8 mouse cellular contexts compared by ENCODE assay signal in the genomic region with DNA sequence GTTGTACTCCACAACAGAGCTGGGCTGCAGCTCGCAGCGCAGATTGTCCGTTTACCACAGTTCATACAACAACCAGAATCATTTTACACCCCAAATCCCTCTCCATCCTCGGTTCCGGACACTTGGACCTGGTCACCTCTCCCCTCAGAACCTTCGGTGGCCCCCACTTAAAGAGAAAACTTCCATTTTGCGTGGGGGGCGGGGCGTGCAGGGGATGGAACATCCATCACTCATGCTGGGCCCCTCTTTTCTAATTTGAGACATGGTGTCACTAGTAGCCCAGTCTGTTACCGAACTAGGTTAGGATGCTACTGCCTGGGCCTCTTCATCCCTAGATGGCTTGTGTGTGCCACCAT. TPM values are rescaled to one million over a fixed set of nuclear protein-coding genes. Genes with fewer than 3 reads are reported as not detected.
DNase-seq lines count a peak whose midpoint lies in the region; ATAC-seq and TF ChIP-seq lines count a peak whose summit lies in the region.

No protein-coding gene starts in this region.

- no peaks in the 10 kb centered on the region for H3K9me3 ChIP-seq in neural tube, embryonic 11.5 days (ENCODE audit: control insufficient read depth, low read length)
- H3K9me3 ChIP-seq in hindbrain, embryonic 12.5 days (replicated peaks) = no peaks in the 10 kb centered on the region
- no peaks in the 10 kb centered on the region for H3K9me3 ChIP-seq in lung, postnatal 0 days (ENCODE audit: low read length)

- no peaks in the 10 kb centered on the region for H3K36me3 ChIP-seq in neural tube, embryonic 11.5 days (ENCODE audit: control insufficient read depth, insufficient read depth, low read length)
- H3K36me3 ChIP-seq in hindbrain, embryonic 12.5 days = no peaks in the 10 kb centered on the region
- no peaks in the 10 kb centered on the region for H3K36me3 ChIP-seq in lung, postnatal 0 days (ENCODE audit: insufficient read depth, low read length)

- H3K27ac ChIP-seq in neural tube, embryonic 11.5 days (ENCODE audit: low read depth, low read length) = peak overlapping the region; percentile 14
- H3K27ac ChIP-seq in hindbrain, embryonic 12.5 days = peak overlapping the region; percentile 92
- H3K27ac ChIP-seq in lung, postnatal 0 days (ENCODE audit: low read length) = peak overlapping the region; percentile 72

- 23% methylated on average over 10 of the region's 10 CpGs for WGBS in neural tube, embryonic 11.5 days
- WGBS in hindbrain, embryonic 12.5 days = 22% methylated on average over 10 of the region's 10 CpGs
- WGBS in lung, postnatal 0 days = 13% methylated on average over 10 of the region's 10 CpGs

- peak; percentile 70 for DNase-seq in cerebellum, adult 8-10 months
- no peak for DNase-seq in cerebellum, adult 9-10 months
- no peak for DNase-seq in neural tube, embryonic 11.5 days (ENCODE audit: low spot score)
- DNase-seq in neural tube, embryonic 10.5 days (ENCODE audit: extremely low spot score, low spot score) = no peak
- no peak for DNase-seq in lung, postnatal 0 days (ENCODE audit: low spot score)
- no peak for DNase-seq in MN1 (ENCODE audit: low spot score)

- no peak for TF ChIP-seq EP300 in lung, postnatal 0 days (IDR thresholded peaks at IDR 0.05)

- H3K4me3 ChIP-seq in neural tube, embryonic 11.5 days (ENCODE audit: low read depth, low read length) = peak overlapping the region; percentile 13
- peak overlapping the region; percentile 37 for H3K4me3 ChIP-seq in hindbrain, embryonic 12.5 days
- H3K4me3 ChIP-seq in lung, postnatal 0 days (ENCODE audit: low read depth, low read length) = peak overlapping the region; percentile 21

- 0 out of 2 replicates have a peak, but pooled peaks have one; percentile 11 for ATAC-seq in neural tube, embryonic 11.5 days (ENCODE audit: insufficient read depth, low FRiP score, low TSS enrichment)
- ATAC-seq in hindbrain, embryonic 12.5 days (ENCODE audit: low FRiP score) = peak; percentile 32
- ATAC-seq in lung, postnatal 0 days = no peak
- no peak for ATAC-seq in megakaryocyte-erythroid progenitor cell, adult 5-6 weeks (replicated peaks; ENCODE audit: low FRiP score, low TSS enrichment, poor library complexity, severe bottlenecking)

- H3K27me3 ChIP-seq in neural tube, embryonic 11.5 days (ENCODE audit: control insufficient read depth, insufficient read depth, low read length) = 0 out of 2 replicates have a peak, but pooled peaks cover 2% of the 10 kb centered on the region
- no peaks in the 10 kb centered on the region for H3K27me3 ChIP-seq in hindbrain, embryonic 12.5 days
- H3K27me3 ChIP-seq in lung, postnatal 0 days (replicated peaks; ENCODE audit: insufficient read depth, low read length) = no peaks in the 10 kb centered on the region

- H3K4me2 ChIP-seq in neural tube, embryonic 11.5 days (ENCODE audit: low read depth) = peak overlapping the region; percentile 55
- peak overlapping the region; percentile 61 for H3K4me2 ChIP-seq in hindbrain, embryonic 12.5 days (replicated peaks)
- H3K4me2 ChIP-seq in lung, postnatal 0 days (replicated peaks; ENCODE audit: low read depth, low read length) = peak overlapping the region; percentile 54

- no peaks in the 10 kb centered on the region for H3K4me1 ChIP-seq in neural tube, embryonic 11.5 days (ENCODE audit: control insufficient read depth, insufficient read depth, low read length)
- H3K4me1 ChIP-seq in hindbrain, embryonic 12.5 days = peaks cover 2% of the 10 kb centered on the region; the same call in 1 of the 2 replicates
- no peaks in the 10 kb centered on the region for H3K4me1 ChIP-seq in lung, postnatal 0 days (ENCODE audit: insufficient read depth, low read depth, low read length)

- TF ChIP-seq CTCF in lung, postnatal 0 days (IDR thresholded peaks at IDR 0.05) = no peak

- H3K9ac ChIP-seq in neural tube, embryonic 11.5 days (ENCODE audit: low read length) = peak overlapping the region; percentile 53
- peak overlapping the region; percentile 74 for H3K9ac ChIP-seq in hindbrain, embryonic 12.5 days
- H3K9ac ChIP-seq in lung, postnatal 0 days (replicated peaks; ENCODE audit: low read depth) = 0 out of 2 replicates have a peak overlapping the region, but pooled peaks have one; percentile 21

RNA-seq across cellular contexts. Expression of a gene that starts 0.8 kb away (rescaled TPM):
- 4.0 and 5.7 TPM in 2 replicates for polyA plus RNA-seq in neural tube, embryonic 11.5 days (2014; fragmentation: Nextera tagmentation; extraction: Ambion mirVana)
- 4.8 and 5.5 TPM in 2 replicates for polyA plus RNA-seq in hindbrain, embryonic 12.5 days (2016; fragmentation: Nextera tagmentation; extraction: Ambion mirVana)
- 3.2 and 3.3 TPM in 2 replicates for polyA plus RNA-seq in lung, postnatal 0 days (2015; fragmentation: Nextera tagmentation; extraction: Ambion mirVana)
- 1.1 and 2.7 TPM in 2 replicates for total RNA-seq in megakaryocyte-erythroid progenitor cell, adult 5-6 weeks (2014; fragmentation: Nextera tagmentation)
- 0.42 TPM in 1 of 2 replicates, not detected in the other for total RNA-seq in megakaryocyte-erythroid progenitor cell, adult 5-6 weeks (2017)

RNA-seq across cellular contexts. Expression of a gene that starts 9.3 kb away (rescaled TPM):
- polyA plus RNA-seq in neural tube, embryonic 11.5 days (2014; fragmentation: Nextera tagmentation; extraction: Ambion mirVana) = 60.8 and 64.0 TPM in 2 replicates
- polyA plus RNA-seq in hindbrain, embryonic 12.5 days (2016; fragmentation: Nextera tagmentation; extraction: Ambion mirVana) = 55.1 and 59.5 TPM in 2 replicates
- 20.9 and 22.1 TPM in 2 replicates for polyA plus RNA-seq in lung, postnatal 0 days (2015; fragmentation: Nextera tagmentation; extraction: Ambion mirVana)
- total RNA-seq in megakaryocyte-erythroid progenitor cell, adult 5-6 weeks (2014; fragmentation: Nextera tagmentation) = 127 and 174 TPM in 2 replicates
- total RNA-seq in megakaryocyte-erythroid progenitor cell, adult 5-6 weeks (2017) = 154 and 175 TPM in 2 replicates

RNA-seq across cellular contexts. Expression of a gene that starts 10.2 kb away (rescaled TPM):
- 0.65 and 0.94 TPM in 2 replicates for polyA plus RNA-seq in neural tube, embryonic 11.5 days (2014; fragmentation: Nextera tagmentation; extraction: Ambion mirVana)
- 2.0 and 2.4 TPM in 2 replicates for polyA plus RNA-seq in hindbrain, embryonic 12.5 days (2016; fragmentation: Nextera tagmentation; extraction: Ambion mirVana)
- 9.3 and 12.3 TPM in 2 replicates for polyA plus RNA-seq in lung, postnatal 0 days (2015; fragmentation: Nextera tagmentation; extraction: Ambion mirVana)
- 37.9 and 44.3 TPM in 2 replicates for total RNA-seq in megakaryocyte-erythroid progenitor cell, adult 5-6 weeks (2014; fragmentation: Nextera tagmentation)
- total RNA-seq in megakaryocyte-erythroid progenitor cell, adult 5-6 weeks (2017) = 11.9 and 24.0 TPM in 2 replicates

RNA-seq across cellular contexts. Expression of a gene that starts 19.7 kb away (rescaled TPM):
- polyA plus RNA-seq in neural tube, embryonic 11.5 days (2014; fragmentation: Nextera tagmentation; extraction: Ambion mirVana) = 352 and 373 TPM in 2 replicates
- polyA plus RNA-seq in hindbrain, embryonic 12.5 days (2016; fragmentation: Nextera tagmentation; extraction: Ambion mirVana) = 282 and 283 TPM in 2 replicates
- 174 and 177 TPM in 2 replicates for polyA plus RNA-seq in lung, postnatal 0 days (2015; fragmentation: Nextera tagmentation; extraction: Ambion mirVana)
- total RNA-seq in megakaryocyte-erythroid progenitor cell, adult 5-6 weeks (2014; fragmentation: Nextera tagmentation) = 308 and 325 TPM in 2 replicates
- 259 and 301 TPM in 2 replicates for total RNA-seq in megakaryocyte-erythroid progenitor cell, adult 5-6 weeks (2017)

Comparison
In these comparisons a context has a peak if more than half of its experiments do, and no peak if none do; other contexts are left out.
1. ATAC-seq: peak in neural tube, embryonic 11.5 days (single experiment) and hindbrain, embryonic 12.5 days (single experiment); none in lung, postnatal 0 days (single experiment) and megakaryocyte-erythroid progenitor cell, adult 5-6 weeks (single experiment).
2. H3K27ac ChIP-seq: peak in every context shown above with its lines; median percentile 92 in hindbrain, embryonic 12.5 days; 72 in lung, postnatal 0 days; 14 in neural tube, embryonic 11.5 days.
3. H3K9ac ChIP-seq: peak in every context shown above with its lines; median percentile 74 in hindbrain, embryonic 12.5 days; 53 in neural tube, embryonic 11.5 days; 21 in lung, postnatal 0 days.
4. Peak in every context shown above with its lines, with median percentiles within 50 percentile points of each other: H3K4me2 ChIP-seq and H3K4me3 ChIP-seq.